8 mouse cellular contexts compared by ENCODE assay signal in the genomic region with DNA sequence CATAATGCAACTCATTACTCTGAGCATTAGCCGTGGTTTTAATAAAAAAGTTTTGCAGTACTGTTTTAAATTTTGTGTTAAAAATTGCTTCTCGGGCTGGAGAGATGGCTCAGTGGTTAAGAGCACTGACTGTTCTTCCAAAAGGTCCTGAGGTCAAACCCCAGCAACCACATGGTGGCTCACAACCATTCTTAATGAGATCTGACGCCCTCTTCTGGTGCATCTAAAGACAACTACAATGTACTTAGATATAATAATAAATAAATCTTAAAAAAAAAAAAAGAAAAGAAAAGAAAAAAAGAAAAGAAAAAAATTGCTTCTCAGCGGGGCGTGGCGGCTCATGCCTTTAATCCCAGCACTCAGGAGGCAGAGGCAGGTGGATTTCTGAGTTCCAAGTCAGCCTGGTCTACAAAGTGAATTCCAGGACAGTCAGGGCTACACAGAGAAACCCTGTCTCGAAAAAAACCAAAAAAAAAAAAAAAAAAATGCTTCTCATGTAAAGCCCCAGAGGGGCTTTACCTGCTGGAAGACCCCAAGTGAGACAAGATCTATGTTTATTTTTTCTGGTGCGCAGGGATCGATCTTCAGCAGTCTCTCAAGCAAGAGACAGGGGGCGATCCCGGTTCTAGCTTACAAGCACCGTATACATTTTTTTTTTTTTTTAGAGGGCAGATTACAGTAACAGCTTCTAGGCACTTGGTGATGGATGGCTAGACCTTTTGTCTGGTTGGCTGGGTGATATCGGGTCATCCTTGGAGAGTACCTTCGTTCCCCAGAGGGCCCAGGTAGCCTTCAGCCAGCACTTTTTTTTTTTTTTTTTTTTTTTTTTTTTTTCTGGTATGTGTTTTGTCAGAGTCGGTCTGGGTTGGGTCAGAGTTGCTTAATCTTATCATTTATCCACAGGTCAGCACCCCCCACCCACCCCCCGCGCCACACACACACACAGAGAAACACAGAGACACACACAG. TPM values are rescaled to one million over a fixed set of nuclear protein-coding genes. Genes with fewer than 3 reads are reported as not detected.
A peak's percentile ranks its signal among the peaks of the same experiment; 100 is the strongest.
DNase-seq lines count a peak whose midpoint lies in the region; ATAC-seq lines count a peak whose summit lies in the region.

No protein-coding gene starts in this region.

- no peaks in the 10 kb centered on the region for H3K27me3 ChIP-seq in kidney, embryonic 16.5 days (ENCODE audit: insufficient read depth, low read length)

- H3K4me1 ChIP-seq in kidney, embryonic 16.5 days (ENCODE audit: insufficient read depth, low read length) = peaks cover 4% of the 10 kb centered on the region

- peak overlapping the region; percentile 73 for H3K4me3 ChIP-seq in kidney, embryonic 16.5 days (ENCODE audit: low read length)

- 28% methylated on average over 17 of the region's 17 CpGs for WGBS in kidney, embryonic 16.5 days

- H3K9me3 ChIP-seq in kidney, embryonic 16.5 days (ENCODE audit: low read length) = 0 out of 2 replicates have a peak, but pooled peaks cover 2% of the 10 kb centered on the region

- peak overlapping the region; percentile 83 for H3K4me2 ChIP-seq in kidney, embryonic 16.5 days (replicated peaks; ENCODE audit: low read depth, low read length)

- ATAC-seq in kidney, embryonic 16.5 days (ENCODE audit: low FRiP score, low TSS enrichment) = peak; percentile 68

- H3K27ac ChIP-seq in kidney, embryonic 16.5 days (ENCODE audit: low read length) = peak overlapping the region; percentile 95; the same call in 1 of the 2 replicates

- no peaks in the 10 kb centered on the region for H3K36me3 ChIP-seq in kidney, embryonic 16.5 days (ENCODE audit: insufficient read depth, low read length)

- peak overlapping the region; percentile 83 for H3K9ac ChIP-seq in kidney, embryonic 16.5 days (replicated peaks; ENCODE audit: low read length)

- DNase-seq in 416B (ENCODE audit: low read depth) = peak; percentile 92
- DNase-seq in CD8-positive naive resting alpha-beta T cell, adult 2 months (ENCODE audit: low read depth in 2 of 2, low spot score in 2 of 2) = peak; percentile 7 to 52
- peak; percentile 13 for DNase-seq in cerebellum, adult 8-10 months
- peak; percentile 14 for DNase-seq in forelimb bud, embryonic 11.5 days (ENCODE audit: low read depth, low spot score)
- peak; percentile 16 for DNase-seq in lung, postnatal 14 days
- DNase-seq in right cerebral cortex, postnatal 4 days = peak; percentile 13
- DNase-seq in ovary, postnatal 14 days (ENCODE audit: low spot score) = no peak

RNA-seq across cellular contexts. Expression of a gene that starts 0.7 kb away (rescaled TPM):
- 20.0 and 21.7 TPM in 2 replicates for polyA plus RNA-seq in kidney, embryonic 16.5 days (2015; fragmentation: Nextera tagmentation; extraction: Ambion mirVana)

RNA-seq across cellular contexts. Expression of a gene that starts 34.9 kb away (rescaled TPM):
- polyA plus RNA-seq in kidney, embryonic 16.5 days (2015; fragmentation: Nextera tagmentation; extraction: Ambion mirVana) = 4.9 and 5.2 TPM in 2 replicates

RNA-seq across cellular contexts. Expression of a gene that starts 36.9 kb away (rescaled TPM):
- polyA plus RNA-seq in kidney, embryonic 16.5 days (2015; fragmentation: Nextera tagmentation; extraction: Ambion mirVana) = 0.20 and 0.32 TPM in 2 replicates
